ENCODE assay signal across 9 mouse cellular contexts in genomic region chr8:118870711-118871110, GRCm38 (mm10).
DNase-seq lines count a peak whose midpoint lies in the region.
"Had no signal": no experiment of that assay in that cellular context is flagged by ENCODE, and none has a peak within 500 bp of the region (broad histone marks: within the 10 kb centered on the region; RNA-seq: fewer than 3 reads in every experiment).

No protein-coding gene starts in this region.

- DNase-seq in cerebellum, postnatal 14 days, result peak; percentile 71 to 74
- no peak for DNase-seq in cerebellum, adult 8-10 months
- DNase-seq in cerebellum, postnatal 36 days, result peak; percentile 30 to 34
- DNase-seq in cerebellum, adult 11 months, result no peak
- DNase-seq: adrenal gland, adult 2 months; adrenal gland, postnatal 10 days; adrenal gland, postnatal 25 days; cerebellum, adult 9-11 months; embryo, embryonic 11 days had no signal

Comparison
In these comparisons a context has a peak if more than half of its experiments do, and no peak if none do; other contexts are left out.
1. DNase-seq: peak in cerebellum, postnatal 14 days (2 of 2) and cerebellum, postnatal 36 days (2 of 2); none in cerebellum, adult 8-10 months (single experiment) and cerebellum, adult 11 months (single experiment).